Mouse (Mus musculus): ENCODE data around the gene Olfr1348. TPM values are rescaled to one million over a fixed set of nuclear protein-coding genes. Genes with fewer than 3 reads are reported as not detected.

Gene Olfr1348
- not detected for polyA plus RNA-seq (2014; fragmentation: Illumina TruSeq; extraction: RNeasy Lipid Tissue Mini Kit (QIAGEN cat#74804); ENCODE audit: low read depth, low replicate concordance)

DNA sequence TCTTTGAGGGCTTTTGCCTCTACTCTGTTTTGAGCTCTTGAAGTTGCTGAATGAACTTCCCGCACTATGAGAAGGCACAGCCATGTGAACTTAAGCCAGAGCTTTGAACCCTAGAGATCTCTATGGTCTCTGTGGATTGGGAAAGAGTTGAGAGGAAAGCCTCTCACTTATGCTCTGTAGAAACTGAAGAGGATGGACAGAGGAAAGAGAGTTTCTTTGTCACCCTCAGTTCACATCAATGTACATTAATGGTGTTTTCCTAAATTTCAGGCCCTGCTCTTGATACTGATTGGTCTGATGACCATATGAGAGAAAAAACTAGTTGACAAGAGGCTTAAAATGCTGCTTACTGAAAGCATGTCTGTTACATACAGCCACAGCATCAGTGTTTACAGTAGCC is at the start of gene Olfr1348:
Gene Olfr1348 (minus strand): TSS at position 101 of the 400 bp plus-strand sequence.

DNA sequence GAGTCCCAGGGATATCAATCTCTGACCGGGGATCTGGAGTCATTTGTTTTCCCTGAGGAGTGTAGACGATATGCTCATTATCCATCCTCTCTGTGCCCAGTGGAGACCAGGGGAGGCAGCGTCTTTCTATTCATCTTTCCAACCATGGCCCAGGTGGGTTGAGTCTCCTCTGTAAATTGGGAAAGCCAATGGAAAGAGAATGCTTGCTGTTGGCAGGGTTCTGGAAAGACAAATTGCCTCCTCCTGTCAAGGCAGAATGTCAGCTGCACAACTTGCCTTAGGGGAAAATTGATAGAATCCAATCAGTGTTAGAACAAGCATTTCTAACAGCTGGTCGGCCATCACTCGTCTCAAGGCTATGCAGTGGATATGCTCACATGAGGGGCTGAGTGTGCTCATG is 14.3 kb upstream of the Olfr1348 start, which contains the start of gene Olfr1349:
Gene Olfr1349 (minus strand): TSS at position 101 of the 400 bp plus-strand sequence.

DNA sequence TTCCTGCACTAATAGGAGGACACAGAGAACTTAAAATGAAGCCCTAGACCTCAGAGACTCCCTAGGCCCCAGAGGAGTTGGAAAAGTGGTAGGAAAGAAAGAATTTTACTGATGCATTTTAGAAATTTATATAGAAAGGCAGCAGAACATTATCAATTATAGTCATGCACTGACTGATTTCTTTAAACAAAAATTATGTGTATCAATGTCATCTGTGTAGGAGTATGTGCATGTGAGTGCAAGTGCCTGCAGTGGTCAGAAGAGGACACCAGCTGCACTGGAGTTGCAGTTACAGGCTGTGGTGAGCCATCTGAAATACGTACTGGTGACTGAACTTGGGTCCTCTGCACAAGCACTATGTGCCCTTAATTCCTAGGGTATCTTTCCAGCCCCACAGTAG is 8.9 kb downstream of the Olfr1348 start, which contains the start of gene Olfr1347:
Gene Olfr1347 (minus strand): TSS at position 101 of the 400 bp plus-strand sequence.

DNA sequence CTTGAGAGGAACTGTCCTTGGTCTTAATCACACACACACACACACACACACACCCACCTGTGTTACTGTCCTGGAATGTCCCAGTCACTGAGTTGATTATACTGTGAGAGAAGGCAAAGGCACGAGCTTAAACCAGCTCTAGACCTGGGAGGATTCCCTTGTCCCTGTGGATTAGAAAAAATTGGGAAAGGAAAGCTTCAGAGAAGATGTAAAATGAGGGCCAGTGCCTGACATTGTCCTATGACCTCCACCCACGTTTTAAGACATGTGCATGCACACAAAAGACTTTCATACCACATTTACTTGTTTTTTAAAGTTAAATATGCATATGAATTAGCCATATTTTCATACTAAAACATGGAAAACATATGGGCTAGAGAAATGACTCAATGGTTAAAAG is 21.7 kb downstream of the Olfr1348 start, which contains the start of gene Olfr5:
Gene Olfr5 (minus strand): TSS at position 101 of the 400 bp plus-strand sequence.

DNA sequence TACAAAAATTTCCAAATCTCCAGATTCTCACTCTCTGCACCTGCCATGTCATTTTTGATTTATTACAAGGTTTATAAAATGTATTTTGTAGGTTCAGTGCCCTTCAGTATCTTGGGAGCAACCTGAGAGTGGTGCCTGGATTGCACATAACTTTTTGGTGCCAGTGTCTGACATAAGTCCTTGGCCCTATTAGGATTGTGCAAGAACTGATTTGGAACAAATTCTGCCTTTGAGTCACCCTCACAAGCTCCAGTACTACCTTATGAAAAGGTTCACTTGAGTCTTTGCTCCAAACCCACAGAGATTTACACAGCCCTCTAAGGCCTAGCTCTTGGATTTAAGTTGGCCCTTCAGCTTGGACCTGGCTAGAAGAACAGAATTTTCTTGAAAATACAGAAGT is 41.6 kb downstream of the Olfr1348 start, which contains the start of gene Olfr1346:
Gene Olfr1346 (plus strand): TSS at position 151 of the 400 bp plus-strand sequence.

DNA sequence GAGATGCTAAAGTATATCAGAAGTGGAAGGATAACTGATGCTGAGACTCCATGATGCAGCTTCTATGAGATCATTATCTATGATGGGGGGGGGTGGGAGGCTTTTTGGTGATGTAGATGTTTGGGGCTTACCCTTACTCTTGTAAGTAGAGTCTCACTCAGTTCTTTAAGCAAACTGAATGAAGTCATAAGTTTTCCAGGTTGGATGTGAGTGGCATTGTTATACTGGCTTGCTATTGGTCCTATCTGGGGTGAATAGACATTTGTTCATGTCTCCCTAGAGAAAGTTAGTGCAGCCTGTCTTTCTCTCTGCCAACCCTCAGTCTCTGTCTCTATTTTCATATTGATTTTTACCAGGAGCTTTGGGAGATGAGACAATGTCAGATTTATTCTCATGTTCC is 52.7 kb downstream of the Olfr1348 start, which contains the start of gene Olfr1336:
Gene Olfr1336 (plus strand): TSS at position 301 of the 400 bp plus-strand sequence.

Other genes starting within 250 kb of the Olfr1348 start
- 8.4 TPM for gene Zfp667, start 222.2 kb downstream of the Olfr1348 start, polyA plus RNA-seq (2014; fragmentation: Illumina TruSeq; extraction: RNeasy Lipid Tissue Mini Kit (QIAGEN cat#74804); ENCODE audit: low read depth, low replicate concordance)
- 2.6 TPM for gene Zfp583, start 177.5 kb downstream of the Olfr1348 start, polyA plus RNA-seq (2014; fragmentation: Illumina TruSeq; extraction: RNeasy Lipid Tissue Mini Kit (QIAGEN cat#74804); ENCODE audit: low read depth, low replicate concordance)
- gene Gm3854, start 165.0 kb downstream of the Olfr1348 start, polyA plus RNA-seq (2014; fragmentation: Illumina TruSeq; extraction: RNeasy Lipid Tissue Mini Kit (QIAGEN cat#74804); ENCODE audit: low read depth, low replicate concordance): 0.13 TPM
- gene Zfp78, start 145.5 kb downstream of the Olfr1348 start, polyA plus RNA-seq (2014; fragmentation: Illumina TruSeq; extraction: RNeasy Lipid Tissue Mini Kit (QIAGEN cat#74804); ENCODE audit: low read depth, low replicate concordance): 3.2 TPM
- gene Zfp28, start 125.5 kb downstream of the Olfr1348 start, polyA plus RNA-seq (2014; fragmentation: Illumina TruSeq; extraction: RNeasy Lipid Tissue Mini Kit (QIAGEN cat#74804); ENCODE audit: low read depth, low replicate concordance): 8.6 TPM
- 0.57 TPM for gene Smim17, start 110.0 kb downstream of the Olfr1348 start, polyA plus RNA-seq (2014; fragmentation: Illumina TruSeq; extraction: RNeasy Lipid Tissue Mini Kit (QIAGEN cat#74804); ENCODE audit: low read depth, low replicate concordance)
- gene Gm20715, start 98.5 kb downstream of the Olfr1348 start, polyA plus RNA-seq (2014; fragmentation: Illumina TruSeq; extraction: RNeasy Lipid Tissue Mini Kit (QIAGEN cat#74804); ENCODE audit: low read depth, low replicate concordance): not detected
- gene Olfr1344, start 70.1 kb downstream of the Olfr1348 start, polyA plus RNA-seq (2014; fragmentation: Illumina TruSeq; extraction: RNeasy Lipid Tissue Mini Kit (QIAGEN cat#74804); ENCODE audit: low read depth, low replicate concordance): not detected
- gene Olfr1336, start 52.6 kb downstream of the Olfr1348 start, polyA plus RNA-seq (2014; fragmentation: Illumina TruSeq; extraction: RNeasy Lipid Tissue Mini Kit (QIAGEN cat#74804); ENCODE audit: low read depth, low replicate concordance): not detected
- not detected for gene Olfr1346, start 41.6 kb downstream of the Olfr1348 start, polyA plus RNA-seq (2014; fragmentation: Illumina TruSeq; extraction: RNeasy Lipid Tissue Mini Kit (QIAGEN cat#74804); ENCODE audit: low read depth, low replicate concordance)
- gene Olfr5, start 21.8 kb downstream of the Olfr1348 start, polyA plus RNA-seq (2014; fragmentation: Illumina TruSeq; extraction: RNeasy Lipid Tissue Mini Kit (QIAGEN cat#74804); ENCODE audit: low read depth, low replicate concordance): not detected
- not detected for gene Olfr1347, start 9.0 kb downstream of the Olfr1348 start, polyA plus RNA-seq (2014; fragmentation: Illumina TruSeq; extraction: RNeasy Lipid Tissue Mini Kit (QIAGEN cat#74804); ENCODE audit: low read depth, low replicate concordance)
- gene Olfr1349, start 14.2 kb upstream of the Olfr1348 start, polyA plus RNA-seq (2014; fragmentation: Illumina TruSeq; extraction: RNeasy Lipid Tissue Mini Kit (QIAGEN cat#74804); ENCODE audit: low read depth, low replicate concordance): not detected
- not detected for gene Olfr1350, start 56.1 kb upstream of the Olfr1348 start, polyA plus RNA-seq (2014; fragmentation: Illumina TruSeq; extraction: RNeasy Lipid Tissue Mini Kit (QIAGEN cat#74804); ENCODE audit: low read depth, low replicate concordance)
- gene Zim1, start 187.7 kb upstream of the Olfr1348 start, polyA plus RNA-seq (2014; fragmentation: Illumina TruSeq; extraction: RNeasy Lipid Tissue Mini Kit (QIAGEN cat#74804); ENCODE audit: low read depth, low replicate concordance): 0.76 TPM
- gene Peg3, start 221.7 kb upstream of the Olfr1348 start, polyA plus RNA-seq (2014; fragmentation: Illumina TruSeq; extraction: RNeasy Lipid Tissue Mini Kit (QIAGEN cat#74804); ENCODE audit: low read depth, low replicate concordance): 17.7 TPM
- 0.44 TPM for gene Usp29, start 221.8 kb upstream of the Olfr1348 start, polyA plus RNA-seq (2014; fragmentation: Illumina TruSeq; extraction: RNeasy Lipid Tissue Mini Kit (QIAGEN cat#74804); ENCODE audit: low read depth, low replicate concordance)